Mouse (Mus musculus): Measurements from ENCODE around the gene Hbs1l. TPM values are rescaled to one million over a fixed set of nuclear protein-coding genes. Genes with fewer than 3 reads are reported as not detected.

Hbs1l gene
- total RNA-seq (2021): 10 to 100 TPM; 69.4 to 69.5 TPM

GRCm38 (mm10) chr10:21295759-21296621, at the start of gene Hbs1l:
Hbs1l (plus strand) TSS chr10:21295979.
- peak; percentile 92 to 94 for DNase-seq (ENCODE audit: low spot score in 2 of 2)

DNA sequence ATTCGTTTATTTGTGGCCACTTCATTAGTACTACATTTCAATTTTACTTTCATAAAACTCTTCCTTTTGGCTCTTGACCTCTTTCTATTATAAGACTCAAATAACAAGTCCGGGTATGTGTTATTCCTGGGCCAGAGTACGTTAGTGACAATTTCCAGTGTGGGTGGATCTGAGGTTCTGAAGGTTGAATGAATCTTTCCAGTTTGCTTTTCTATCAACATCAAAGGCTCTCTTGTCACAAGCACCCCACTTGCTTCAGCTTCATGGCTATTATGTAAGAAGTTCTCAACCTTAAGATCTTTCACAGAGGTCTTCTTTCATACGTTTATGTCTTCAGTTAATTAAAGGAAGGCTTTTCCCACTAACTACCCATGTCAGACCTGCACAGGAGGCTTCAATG, 47.2 kb upstream of the Hbs1l start:
- DNase-seq (ENCODE audit: low spot score in 2 of 2): no peak
- intact Hi-C loops (cut with DNase I): no loop called here

More at GRCm38 (mm10) chr10:21295759-21296621, at the start of gene Hbs1l:
- intact Hi-C loops (cut with DNase I): no loop called here

DNA sequence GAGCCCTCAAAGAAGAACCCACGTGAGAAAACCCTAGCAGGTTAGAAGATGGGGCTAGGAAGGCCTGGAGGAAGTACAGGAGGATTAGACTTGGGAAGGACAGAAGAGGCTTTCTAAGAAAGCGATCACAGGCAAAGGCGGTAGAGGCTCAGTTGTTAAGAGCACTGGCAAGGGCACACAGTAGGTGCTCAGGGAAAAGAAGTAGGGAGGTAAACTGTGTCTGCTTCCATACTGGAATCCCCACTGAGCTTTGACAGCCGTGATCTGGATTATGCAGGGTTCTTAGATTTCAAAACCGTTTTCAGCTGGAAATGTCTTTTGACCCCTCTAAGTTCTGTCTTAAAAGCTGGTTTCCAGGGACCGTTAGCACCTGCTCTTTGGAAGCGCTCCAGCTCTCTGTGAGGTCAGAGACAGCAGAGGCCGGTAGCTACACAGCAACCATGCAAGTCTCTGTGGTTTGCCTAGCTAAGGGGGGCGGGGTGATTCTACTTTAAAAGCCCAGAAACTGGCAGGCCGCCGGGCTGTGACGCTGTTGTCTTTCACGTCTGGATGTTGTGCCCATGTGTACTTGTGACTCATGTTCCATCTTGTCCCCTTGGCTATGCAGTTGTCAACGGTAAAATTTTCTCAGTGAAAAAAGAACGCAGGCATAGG, 43.8 kb upstream of the Hbs1l start:
- peak in 1 of 2 experiments; percentile 64 for DNase-seq (ENCODE audit: low spot score in 2 of 2)
- intact Hi-C loops (cut with DNase I): no loop called here

GRCm38 (mm10) chr10:21252800-21253199, 43.0 kb upstream of the Hbs1l start:
- DNase-seq (ENCODE audit: low spot score in 2 of 2): no peak
- intact Hi-C loops (cut with DNase I): no loop called here

- intact Hi-C loops (cut with DNase I): no loop called here
- DNase-seq (ENCODE audit: low spot score in 2 of 2): no peak
These were observed 41.3 kb upstream of the Hbs1l start for GRCm38 (mm10) chr10:21254266-21255140.

DNA sequence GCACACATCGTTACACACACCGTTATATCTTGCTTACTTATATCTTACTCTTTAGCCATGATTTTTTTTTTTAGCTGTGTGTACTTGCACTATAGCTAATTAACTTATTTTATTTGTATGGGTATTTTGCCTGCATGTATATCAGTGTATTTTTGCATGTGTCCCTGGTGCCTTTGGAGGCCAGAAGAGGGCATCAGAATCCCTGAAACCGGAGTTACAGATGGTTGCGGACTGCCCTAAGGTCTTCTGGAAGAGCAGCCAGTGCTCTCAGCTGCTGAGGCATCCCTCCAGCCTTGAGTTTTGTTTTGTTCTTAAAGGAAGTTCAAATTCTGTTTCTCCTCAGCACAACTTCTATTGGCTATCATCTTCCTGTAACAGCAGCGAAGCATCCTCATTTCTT, 38.5 kb upstream of the Hbs1l start:
- DNase-seq (ENCODE audit: low spot score in 2 of 2): no peak
- intact Hi-C loops (cut with DNase I): no loop called here

DNA sequence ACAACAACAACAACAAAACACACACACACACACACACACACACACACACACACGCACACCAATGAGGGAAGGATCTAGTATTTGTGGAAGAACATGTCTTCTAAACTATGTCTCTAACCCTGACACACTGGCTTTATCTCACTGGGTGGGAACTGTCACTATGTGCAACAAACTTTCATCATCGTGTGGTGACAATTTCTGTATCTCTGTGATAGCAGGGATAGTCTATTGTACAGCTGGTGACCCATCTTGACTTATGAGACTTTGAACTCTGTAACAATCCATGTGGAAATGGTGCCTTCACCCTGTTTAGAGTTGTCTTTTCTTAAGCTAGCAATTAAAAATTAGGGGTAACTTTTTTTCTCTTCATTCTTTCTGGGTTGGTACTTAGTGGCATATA, 36.1 kb upstream of the Hbs1l start:
- DNase-seq (ENCODE audit: low spot score in 2 of 2): no peak
- intact Hi-C loops (cut with DNase I): no loop called here

GRCm38 (mm10) chr10:21265188-21265587, 30.6 kb upstream of the Hbs1l start:
- intact Hi-C loops (cut with DNase I): no loop called here
- DNase-seq (ENCODE audit: low spot score in 2 of 2): no peak

DNA sequence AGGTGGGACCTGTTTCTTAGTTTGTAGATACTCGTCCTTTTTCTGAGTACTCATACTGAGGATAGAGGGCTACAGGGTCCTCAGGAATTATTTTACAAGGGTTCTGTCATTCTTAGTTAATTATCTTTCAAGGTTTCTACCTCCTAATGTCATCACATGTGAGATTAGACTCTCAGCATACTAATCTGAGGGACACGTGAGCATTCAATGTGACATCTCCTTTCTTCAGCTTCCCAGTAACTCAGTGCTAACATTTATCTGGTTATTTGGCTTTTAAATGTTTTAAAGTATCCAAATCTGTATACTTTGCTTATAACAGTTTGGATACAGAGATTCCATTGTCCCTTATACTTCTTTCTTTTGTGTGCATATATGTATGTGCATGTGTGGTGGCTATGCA, 28.3 kb upstream of the Hbs1l start:
- DNase-seq (ENCODE audit: low spot score in 2 of 2): no peak
- intact Hi-C loops (cut with DNase I): no loop called here

DNA sequence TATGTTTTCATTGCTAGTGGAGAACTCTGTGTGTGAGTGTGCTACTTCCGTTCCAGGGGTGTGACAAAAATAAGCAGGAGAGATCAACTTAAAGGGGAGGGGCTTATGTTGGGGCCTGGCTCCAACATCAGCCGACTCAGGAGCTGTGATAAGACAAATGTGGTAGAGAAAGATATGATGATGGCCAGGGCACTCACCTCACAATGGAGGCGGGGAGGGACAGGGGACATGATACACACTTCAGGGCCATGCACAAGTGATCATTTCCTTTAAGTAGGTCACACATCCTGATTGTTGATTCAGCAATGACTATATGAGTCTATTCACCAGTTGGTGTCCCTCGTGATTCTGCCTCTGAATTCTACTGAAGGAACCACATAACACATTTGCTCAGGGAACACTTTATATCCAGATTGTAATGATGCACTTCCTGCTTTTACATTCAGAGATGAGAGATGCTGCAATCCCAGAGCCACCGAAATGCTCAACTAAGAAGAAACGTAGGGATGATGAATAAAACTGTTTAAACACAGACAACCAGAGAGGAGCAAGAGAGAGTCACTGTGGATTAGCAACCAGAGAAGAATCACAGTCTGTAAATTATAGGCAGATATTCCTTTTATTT, 26.9 kb upstream of the Hbs1l start:
- peak in 1 of 2 experiments; percentile 3 for DNase-seq (ENCODE audit: low spot score in 2 of 2)
- intact Hi-C loops (cut with DNase I): no loop called here

DNA sequence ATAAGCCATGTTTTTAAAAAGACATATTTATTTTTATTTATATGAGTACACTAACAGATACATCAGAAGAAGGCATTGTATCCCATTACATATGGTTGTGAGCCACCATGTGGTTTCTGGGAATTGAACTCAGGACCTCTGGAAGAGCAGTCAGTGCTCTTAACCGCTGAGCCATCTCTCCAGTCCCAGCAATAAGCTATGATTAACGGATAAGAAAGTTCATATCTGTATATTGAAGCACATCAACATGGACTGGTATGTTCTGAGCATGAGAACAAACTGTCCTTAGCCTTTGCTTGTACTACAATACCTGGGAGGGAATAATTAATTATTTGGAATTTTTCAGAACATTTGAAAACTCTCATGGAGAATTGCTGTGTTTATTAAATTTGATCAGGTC, 25.9 kb upstream of the Hbs1l start:
- intact Hi-C loops (cut with DNase I): no loop called here
- DNase-seq (ENCODE audit: low spot score in 2 of 2): no peak

GRCm38 (mm10) chr10:21270905-21271304, 24.9 kb upstream of the Hbs1l start:
- DNase-seq (ENCODE audit: low spot score in 2 of 2): no peak
- intact Hi-C loops (cut with DNase I): no loop called here

DNA sequence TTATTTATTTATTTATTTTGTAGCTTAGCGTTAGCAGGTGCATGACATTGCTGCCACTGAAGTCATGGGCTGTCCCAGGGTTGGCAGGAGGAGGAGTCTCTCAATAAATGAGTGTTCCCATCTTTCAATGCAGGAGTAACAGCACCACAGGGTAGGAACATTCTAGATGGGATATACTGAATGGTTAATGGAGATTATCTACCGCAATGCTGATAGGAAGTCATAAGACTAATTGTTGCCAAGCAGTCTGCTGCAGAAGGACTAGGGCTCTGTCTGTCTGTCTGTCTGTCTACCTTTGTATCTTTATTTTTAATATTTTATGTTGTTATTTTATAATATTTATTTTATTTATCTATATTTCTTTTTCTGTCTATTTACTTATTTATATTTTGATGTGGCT, 24.5 kb upstream of the Hbs1l start:
- DNase-seq (ENCODE audit: low spot score in 2 of 2): no peak
- intact Hi-C loops (cut with DNase I): no loop called here

DNA sequence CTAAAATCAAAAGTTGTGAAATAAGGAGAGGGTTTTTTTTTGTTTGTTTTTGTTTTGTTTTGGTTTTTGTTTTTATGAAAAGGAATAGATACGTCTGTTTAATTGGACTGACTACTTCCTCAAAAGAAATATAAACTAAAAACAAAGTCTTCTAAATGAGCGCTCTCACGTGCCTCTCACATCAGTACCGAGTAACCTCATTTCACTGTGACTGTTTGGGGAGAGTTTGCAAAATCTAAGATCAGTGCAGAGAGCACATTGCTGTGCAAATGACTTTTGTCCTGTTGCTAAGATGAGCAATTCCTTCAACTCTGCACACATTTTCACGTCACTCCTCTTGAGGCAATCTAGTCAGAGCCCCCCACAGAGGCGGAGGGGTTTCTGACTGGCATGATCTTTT, 24.0 kb upstream of the Hbs1l start:
- no peak for DNase-seq (ENCODE audit: low spot score in 2 of 2)
- intact Hi-C loops (cut with DNase I): no loop called here

DNA sequence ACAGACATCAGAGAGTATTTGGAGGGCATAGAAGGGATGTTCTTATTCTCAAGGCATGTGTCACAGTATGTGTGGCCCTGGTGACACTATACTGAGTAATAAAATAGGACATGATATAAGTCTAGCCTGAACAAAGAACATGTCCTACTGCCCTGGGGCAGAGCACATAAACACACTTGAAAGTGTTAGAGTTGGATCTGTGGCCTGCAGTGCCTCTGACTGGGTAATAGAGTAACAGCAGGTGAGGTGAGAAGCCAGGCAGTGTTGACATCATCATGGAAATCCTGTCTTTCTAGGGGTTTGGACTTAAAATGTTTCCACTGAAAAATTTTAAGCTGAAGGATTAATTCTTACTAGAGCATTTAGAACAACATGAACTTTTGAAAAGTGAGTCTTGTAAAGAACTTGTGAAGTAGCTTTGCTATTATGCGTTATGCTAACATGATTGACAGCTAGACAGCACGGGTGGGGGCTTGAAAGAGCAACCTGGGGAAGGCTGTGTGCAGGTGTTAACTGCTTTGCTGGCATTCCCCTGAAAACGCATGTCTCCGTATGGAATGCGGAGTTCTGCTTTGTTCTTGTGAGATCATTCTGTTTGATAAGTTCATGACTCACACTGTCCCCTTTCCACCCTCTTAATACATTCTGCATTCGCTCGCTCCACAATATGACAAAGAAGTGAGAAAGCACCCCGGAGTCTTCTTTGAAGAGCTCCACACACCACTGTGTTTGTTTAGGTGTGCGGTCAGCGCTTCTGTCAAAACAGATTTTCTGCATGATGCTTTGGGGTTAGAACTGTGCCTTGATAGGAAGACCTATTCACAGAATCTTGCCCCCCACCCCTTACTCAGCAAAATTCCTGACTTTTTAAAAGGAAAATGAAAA, 8.3 kb upstream of the Hbs1l start:
- no peak for DNase-seq (ENCODE audit: low spot score in 2 of 2)
- intact Hi-C loops (cut with DNase I): no loop called here

- DNase-seq (ENCODE audit: low spot score in 2 of 2): no peak
- intact Hi-C loops (cut with DNase I): no loop called here
These were observed 4.6 kb upstream of the Hbs1l start for GRCm38 (mm10) chr10:21291228-21291627.

- intact Hi-C loops (cut with DNase I): no loop called here
These were observed 1.6 kb upstream of the Hbs1l start for GRCm38 (mm10) chr10:21294217-21294616.

GRCm38 (mm10) chr10:21295397-21295758, 401 bp upstream of the Hbs1l start:
- DNase-seq (ENCODE audit: low spot score in 2 of 2): no peak
- intact Hi-C loops (cut with DNase I): no loop called here

More at GRCm38 (mm10) chr10:21294217-21294616, 1.6 kb upstream of the Hbs1l start:
- DNase-seq (ENCODE audit: low spot score in 2 of 2): no peak

DNA sequence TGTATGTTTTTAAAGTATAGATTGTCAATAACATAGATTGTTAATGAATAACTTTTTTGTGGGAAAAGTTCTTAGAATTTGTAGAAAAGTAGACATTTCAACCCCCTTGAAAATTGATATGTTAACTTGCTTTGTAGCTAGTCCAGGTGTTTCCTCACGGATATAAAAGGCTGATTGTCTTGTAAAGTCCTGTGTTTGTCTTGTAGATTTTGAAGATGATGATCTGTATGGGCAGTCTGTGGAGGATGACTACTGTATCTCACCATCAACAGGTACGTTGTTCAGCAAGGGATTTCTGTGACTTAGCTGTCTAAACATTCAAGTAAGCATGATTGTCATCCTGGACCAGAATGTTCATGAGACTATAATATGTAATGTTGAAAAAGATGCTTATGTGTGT, 3.2 kb downstream of the Hbs1l start:
- no peak for DNase-seq (ENCODE audit: low spot score in 2 of 2)
- intact Hi-C loops (cut with DNase I): no loop called here
